Comparison of ENCODE assay signal across 9 mouse cellular contexts in the genomic region with DNA sequence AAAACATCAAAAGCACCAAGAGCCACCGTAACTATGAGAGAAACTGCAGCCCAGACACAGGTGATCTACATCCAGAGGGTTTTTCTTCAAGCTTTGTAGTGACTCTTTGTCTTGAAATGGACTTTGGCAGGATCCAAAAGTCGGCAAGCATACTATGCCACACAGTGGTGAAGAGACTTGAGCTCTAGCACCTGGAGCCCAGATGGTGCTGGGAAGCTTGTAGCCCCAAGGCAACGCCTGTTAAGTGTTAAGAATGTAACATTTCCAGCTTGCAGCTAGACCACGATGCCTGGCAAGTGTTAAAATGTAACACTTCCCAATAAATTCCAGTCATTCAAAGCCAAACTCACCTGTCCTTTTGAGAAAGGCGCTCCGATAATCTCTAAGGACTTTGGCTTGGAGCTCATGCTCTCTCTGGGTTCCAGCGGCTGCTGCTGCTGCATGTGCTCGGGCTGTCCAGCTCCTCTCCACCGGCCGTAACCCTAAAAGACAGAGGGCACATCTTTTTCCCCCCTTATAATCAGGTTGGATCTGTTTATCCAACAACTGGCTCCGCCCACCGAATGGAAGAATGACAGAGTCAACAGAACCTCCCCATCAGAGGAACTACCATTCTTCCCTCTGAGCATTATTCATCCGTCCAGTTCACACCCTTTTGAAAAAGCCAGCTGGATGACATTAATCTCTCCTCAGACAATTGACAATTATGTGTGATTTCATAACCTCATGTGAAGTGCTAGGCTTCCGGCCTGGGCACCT. TPM values are rescaled to one million over a fixed set of nuclear protein-coding genes. Genes with fewer than 3 reads are reported as not detected.
A peak's percentile ranks its signal among the peaks of the same experiment; 100 is the strongest.
DNase-seq lines count a peak whose midpoint lies in the region; ATAC-seq and TF ChIP-seq lines count a peak whose summit lies in the region.
"Had no signal": no experiment of that assay in that cellular context is flagged by ENCODE, and none has a peak within 500 bp of the region (broad histone marks: within the 10 kb centered on the region; RNA-seq: fewer than 3 reads in every experiment).

A gene (minus strand): TSS at position 523 of the 759 bp plus-strand sequence.

- no peak within 1 kb of the TSS for H3K4me2 ChIP-seq in hindbrain, embryonic 11.5 days (replicated peaks; ENCODE audit: low read depth, low read length)

- H3K4me1 ChIP-seq in heart, embryonic 10.5 days: peaks cover 20% of the 10 kb centered on the region
- peaks cover 1% of the 10 kb centered on the region for H3K4me1 ChIP-seq in heart, adult 2 months (ENCODE audit: control insufficient read depth, insufficient read depth, low read length)
- H3K4me1 ChIP-seq in hindbrain, embryonic 11.5 days (replicated peaks; ENCODE audit: control insufficient read depth, insufficient read depth, low read length): no peaks in the 10 kb centered on the region

- no peaks in the 10 kb centered on the region for H3K9me3 ChIP-seq in heart, embryonic 10.5 days
- H3K9me3 ChIP-seq in hindbrain, embryonic 11.5 days (ENCODE audit: control insufficient read depth, low read length): no peaks in the 10 kb centered on the region
- H3K9me3 ChIP-seq: G1E had no signal

- TF ChIP-seq CTCF in heart, adult 2 months (IDR thresholded peaks at IDR 0.05): no peak

- intact Hi-C loops in heart, adult 2 months (cut with DNase I): no loop called here

- WGBS in heart, embryonic 10.5 days: 53% methylated on average over 14 of the region's 14 CpGs
- WGBS in heart, adult 2 months: 72% methylated on average over 14 of the region's 14 CpGs
- 50% methylated on average over 14 of the region's 14 CpGs for WGBS in hindbrain, embryonic 11.5 days

- peak; percentile 26; the same call in 1 of the 2 replicates for ATAC-seq in hindbrain, embryonic 11.5 days (ENCODE audit: low FRiP score)
- ATAC-seq in activated CD4-positive, CD25-positive, alpha-beta regulatory T cell, adult 4 months: no peak

- H3K27me3 ChIP-seq in heart, embryonic 10.5 days (ENCODE audit: insufficient read depth, poor library complexity, severe bottlenecking): no peaks in the 10 kb centered on the region
- no peaks in the 10 kb centered on the region for H3K27me3 ChIP-seq in heart, adult 2 months (ENCODE audit: control insufficient read depth, insufficient read depth, low read length)
- H3K27me3 ChIP-seq in hindbrain, embryonic 11.5 days (ENCODE audit: control insufficient read depth, insufficient read depth, low read length): no peaks in the 10 kb centered on the region

- no peaks in the 10 kb centered on the region for H3K36me3 ChIP-seq in heart, embryonic 10.5 days
- H3K36me3 ChIP-seq in heart, adult 2 months (ENCODE audit: control insufficient read depth, insufficient read depth, low read length): no peaks in the 10 kb centered on the region
- H3K36me3 ChIP-seq in hindbrain, embryonic 11.5 days (ENCODE audit: control insufficient read depth, insufficient read depth, low read length): no peaks in the 10 kb centered on the region
- H3K36me3 ChIP-seq: G1E had no signal

- no peak for TF ChIP-seq EP300 in heart, adult 2 months (IDR thresholded peaks at IDR 0.05; ENCODE audit: insufficient read depth, low read depth, low read length)

- H3K27ac ChIP-seq in heart, embryonic 10.5 days: 0 out of 2 replicates have a peak within 1 kb of the TSS, but pooled peaks have one; percentile 36
- no peak within 1 kb of the TSS for H3K27ac ChIP-seq in heart, adult 2 months
- no peak within 1 kb of the TSS for H3K27ac ChIP-seq in hindbrain, embryonic 11.5 days (ENCODE audit: low read depth, low read length)

- H3K79me2 ChIP-seq in heart, adult 2 months (replicated peaks; ENCODE audit: control insufficient read depth, insufficient read depth, low read length): no peaks in the 10 kb centered on the region

- no peak within 1 kb of the TSS for H3K9ac ChIP-seq in heart, adult 2 months (ENCODE audit: low read depth, low read length)
- H3K9ac ChIP-seq in hindbrain, embryonic 11.5 days (ENCODE audit: low read depth, low read length): no peak within 1 kb of the TSS

- TF ChIP-seq POLR2A in heart, adult 2 months (IDR thresholded peaks at IDR 0.05; ENCODE audit: insufficient read depth, low read depth, low read length): no peak

- DNase-seq in heart, embryonic 10.5 days (ENCODE audit: low spot score): no peak
- no peak for DNase-seq in heart, adult 2 months
- DNase-seq in R1 (ENCODE audit: low read depth, low spot score): peak; percentile 29
- DNase-seq in hindbrain, embryonic 11.5 days (ENCODE audit: low spot score): peak; percentile 48
- peak; percentile 40 for DNase-seq in lung, postnatal 10 days
- DNase-seq in thymus, postnatal 4 days: no peak
- DNase-seq in layer of hippocampus, adult 18-20 months (ENCODE audit: low spot score in 2 of 2): no peak

- H3K4me3 ChIP-seq in heart, embryonic 10.5 days: peak within 1 kb of the TSS; percentile 48
- no peak within 1 kb of the TSS for H3K4me3 ChIP-seq in heart, adult 2 months
- H3K4me3 ChIP-seq in hindbrain, embryonic 11.5 days (ENCODE audit: low read depth, low read length): no peak within 1 kb of the TSS

RNA-seq across cellular contexts. Expression of the gene that starts here (rescaled TPM):
- polyA plus RNA-seq in heart, embryonic 10.5 days (2016; fragmentation: Nextera tagmentation; extraction: Ambion mirVana): 1.4 and 12.7 TPM in 2 replicates
- total RNA-seq in heart, adult 2 months (2021): not detected
- 0.06 and 0.32 TPM in 2 replicates for polyA plus RNA-seq in heart, adult 2 months (2012; rRNA removed)
- polyA plus RNA-seq in hindbrain, embryonic 11.5 days (2014; fragmentation: Nextera tagmentation; extraction: Ambion mirVana): 8.3 and 8.9 TPM in 2 replicates
- 1 to 10 TPM; 1.2 TPM for polyA plus RNA-seq in activated CD4-positive, CD25-positive, alpha-beta regulatory T cell, adult 4 months (2017; shearing (Covaris generic))
- total RNA-seq in layer of hippocampus, adult 18-20 months (2021): not detected
- total RNA-seq: G1E had no signal
- polyA plus RNA-seq: G1E had no signal

Comparison
In these comparisons a context has a peak if more than half of its experiments do, and no peak if none do; other contexts are left out.
1. DNase-seq: peak in R1 (single experiment), hindbrain, embryonic 11.5 days (single experiment) and lung, postnatal 10 days (single experiment); none in heart, embryonic 10.5 days (single experiment), heart, adult 2 months (0 of 2), thymus, postnatal 4 days (single experiment) and layer of hippocampus, adult 18-20 months (0 of 2).